Mouse (Mus musculus) granulocyte monocyte progenitor cell, adult 5-6 weeks (primary cell): ENCODE measurements around the gene Alpl. TPM values are rescaled to one million over a fixed set of nuclear protein-coding genes. Genes with fewer than 3 reads are reported as not detected.

Experiments
- ATAC-seq: replicated peaks from 2 replicates; pipeline ENCODE4 v1.8.0; 2016; ENCODE audit warnings: mild to moderate bottlenecking, moderate TSS enrichment, inconsistent platforms; ENCODE audit not compliant: poor library complexity, severe bottlenecking
- total RNA-seq, 2 experiments: library from RNA; stranded (forward) in 1 of 2; stranded (reverse) in 1 of 2; fragments of 200-712, 200-1000 nt in 1 of 2; fragments of >200 nt in 1 of 2; fragmentation: Nextera tagmentation in 1 of 2; gene quantifications; 2 replicates each; pipeline ENCODE4 v1.2.3; 2014 to 2017

Gene Alpl
- total RNA-seq, 2 experiments from 2014 or later = not detected

DNA sequence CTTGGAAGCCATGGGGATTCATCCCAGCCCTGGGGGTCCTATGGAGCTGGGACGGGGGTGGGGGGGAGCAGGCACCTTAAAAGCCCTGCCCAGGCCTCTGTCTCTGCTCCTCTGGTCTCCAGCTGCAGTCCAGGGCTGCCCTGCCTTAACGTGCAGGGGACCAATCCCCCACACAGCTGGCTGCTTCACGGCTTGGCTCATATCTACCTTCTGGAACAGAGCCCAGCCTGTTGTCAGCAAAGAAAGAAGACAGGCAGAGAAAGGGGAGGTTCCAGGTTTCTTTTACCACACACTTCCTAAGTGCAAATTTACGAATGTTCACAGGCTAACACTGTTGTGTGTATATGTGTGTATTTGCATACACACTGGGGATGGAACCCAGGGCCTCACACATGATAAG, 100.3 kb downstream of the Alpl start:
- no peak for ATAC-seq

DNA sequence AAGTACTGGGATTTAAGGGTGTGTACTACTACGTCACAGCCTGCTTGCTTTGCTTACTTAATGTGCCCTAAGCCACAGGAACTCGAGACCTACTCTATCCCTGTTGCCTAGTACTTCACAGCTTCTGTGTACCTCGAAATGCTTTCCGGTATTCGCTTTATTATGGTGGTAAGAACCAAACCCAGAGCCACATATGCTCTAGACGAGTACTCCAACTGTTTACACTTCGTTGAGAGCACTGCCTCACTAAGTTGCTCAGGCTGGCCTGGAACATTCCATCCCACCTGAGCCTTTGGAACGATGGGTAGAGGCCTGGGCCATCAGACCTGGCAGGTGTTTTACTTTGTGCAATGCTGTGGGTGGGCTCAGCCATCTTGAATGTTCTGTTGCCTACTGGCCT, 100.9 kb downstream of the Alpl start:
- ATAC-seq = no peak

DNA sequence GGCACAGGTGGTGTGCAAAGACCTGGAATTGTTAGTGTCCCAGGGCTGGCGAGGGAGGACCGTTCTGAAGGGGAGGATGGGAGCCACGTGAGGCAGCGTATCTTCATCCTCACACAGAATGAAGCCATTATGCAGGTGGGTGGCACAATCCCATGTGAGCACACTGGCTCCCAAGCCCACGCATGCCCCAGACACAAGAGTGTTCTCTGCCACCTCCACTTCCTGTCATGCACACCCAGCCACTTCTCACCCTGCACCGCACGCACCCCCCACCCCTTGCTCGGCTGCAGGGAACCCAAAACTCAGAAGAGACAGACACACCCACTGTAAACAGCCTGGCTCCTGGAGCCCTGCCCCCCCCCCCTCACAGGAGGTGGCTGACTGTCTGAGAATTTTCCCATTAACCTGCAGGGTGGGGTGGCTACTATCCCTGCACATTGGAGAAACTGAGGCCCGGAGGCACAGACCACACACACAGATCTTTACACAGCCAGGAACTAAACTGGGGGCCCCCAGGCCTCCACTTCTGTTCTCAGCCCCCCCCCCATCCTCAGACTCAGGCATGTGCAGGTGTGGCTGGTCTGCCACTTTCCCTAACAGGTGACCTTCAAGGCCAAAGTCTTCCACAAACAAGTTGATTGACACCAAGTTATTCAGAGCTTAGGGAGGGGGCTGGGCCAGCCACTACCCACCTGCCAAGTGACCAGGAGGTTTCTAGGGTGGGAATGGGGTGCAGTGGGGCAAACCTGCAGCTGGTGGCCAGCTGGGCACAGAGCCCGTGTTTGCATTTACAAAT, 103.9 kb downstream of the Alpl start:
- no peak for ATAC-seq

Other genes starting within 250 kb of the Alpl start
- gene Ldlrad2, start 221.8 kb downstream of the Alpl start, total RNA-seq (2014; fragmentation: Nextera tagmentation) = not detected in 2 replicates
- gene Ldlrad2, start 221.8 kb downstream of the Alpl start, total RNA-seq (2017) = not detected in 2 replicates
- 76.3 and 119 TPM in 2 replicates for gene Usp48, start 202.6 kb downstream of the Alpl start, total RNA-seq (2014; fragmentation: Nextera tagmentation)
- 132 and 151 TPM in 2 replicates for gene Usp48, start 202.6 kb downstream of the Alpl start, total RNA-seq (2017)
- 0.80 and 4.3 TPM in 2 replicates for gene Rap1gap, start 131.7 kb downstream of the Alpl start, total RNA-seq (2014; fragmentation: Nextera tagmentation)
- 0.65 and 4.6 TPM in 2 replicates for gene Rap1gap, start 131.7 kb downstream of the Alpl start, total RNA-seq (2017)
- gene Ece1, start 65.9 kb upstream of the Alpl start, total RNA-seq (2014; fragmentation: Nextera tagmentation) = 8.4 and 12.3 TPM in 2 replicates
- 3.7 and 4.8 TPM in 2 replicates for gene Ece1, start 65.9 kb upstream of the Alpl start, total RNA-seq (2017)
- gene Eif4g3, start 196.6 kb upstream of the Alpl start, total RNA-seq (2014; fragmentation: Nextera tagmentation) = 67.7 and 72.3 TPM in 2 replicates
- gene Eif4g3, start 196.6 kb upstream of the Alpl start, total RNA-seq (2017) = 29.3 and 39.1 TPM in 2 replicates